Mouse (Mus musculus) midbrain, embryonic 16.5 days (tissue): Measurements from ENCODE around the gene Olfr90. TPM values are rescaled to one million over a fixed set of nuclear protein-coding genes. Genes with fewer than 3 reads are reported as not detected.

ENCODE experiments used
- ATAC-seq: fragments of 200-750 bp; cut with Nextera tagmentation; 2 replicates; pipeline ENCODE4 v1.8.0; 2017; ENCODE audit warnings: moderate TSS enrichment
- H3K27ac ChIP-seq: fragments of 300-500 bp; sonication (generic); 2 replicates; pipeline ENCODE4 v1.5.1; 2014; ENCODE audit warnings: mild to moderate bottlenecking, low read length, mixed read lengths
- H3K27me3 ChIP-seq: fragments of 300-500 bp; sonication (generic); 2 replicates; pipeline ENCODE4 v1.6.1; 2014; ENCODE audit warnings: low read depth, low read length, mixed read lengths; ENCODE audit not compliant: control insufficient read depth, insufficient read depth
- H3K36me3 ChIP-seq: fragments of 300-500 bp; sonication (generic); 2 replicates; pipeline ENCODE4 v1.6.1; 2014; ENCODE audit warnings: mild to moderate bottlenecking, low read length, moderate library complexity, mixed read lengths; ENCODE audit not compliant: control insufficient read depth, insufficient read depth
- H3K4me1 ChIP-seq: fragments of 300-500 bp; sonication (generic); 2 replicates; pipeline ENCODE4 v1.6.1; 2014; ENCODE audit warnings: mild to moderate bottlenecking, low read length, mixed read lengths; ENCODE audit not compliant: control insufficient read depth, insufficient read depth
- H3K4me2 ChIP-seq: fragments of 300-500 bp; sonication (generic); 2 replicates; pipeline ENCODE4 v1.6.1; 2014; ENCODE audit warnings: mild to moderate bottlenecking, low read length, mixed read lengths
- H3K4me3 ChIP-seq: fragments of 300-500 bp; sonication (generic); 2 replicates; pipeline ENCODE4 v1.5.1; 2014; ENCODE audit warnings: low read depth, mild to moderate bottlenecking, low read length, moderate library complexity, mixed read lengths
- H3K9ac ChIP-seq: fragments of 300-500 bp; sonication (generic); 2 replicates; pipeline ENCODE4 v1.6.1; 2014; ENCODE audit warnings: low read depth, low read length, mixed read lengths
- H3K9me3 ChIP-seq: fragments of 300-500 bp; sonication (generic); replicated peaks from 2 replicates; pipeline ENCODE4 v1.6.1; 2014; ENCODE audit warnings: mild to moderate bottlenecking, low read length, mixed read lengths; ENCODE audit not compliant: control insufficient read depth, poor library complexity, severe bottlenecking
- WGBS: fragments of 180-500 bp; shearing (Covaris S2); extraction: QIAGEN DNeasy Blood & Tissue Kit; methylation state at CpG from one replicate; pipeline ENCODE4 v1.1.7; 2014; 5-methylcytosine and 5-hydroxymethylcytosine counted together
- polyA plus RNA-seq: library from polyadenylated mRNA; unstranded; fragments of >200 nt; fragmentation: Nextera tagmentation; extraction: Ambion mirVana; gene quantifications from 2 replicates; pipeline ENCODE4 v1.2.1, GENCODE M21; 2015

The Olfr90 gene
- polyA plus RNA-seq, 1 experiment from 2014 or later, result not detected

DNA sequence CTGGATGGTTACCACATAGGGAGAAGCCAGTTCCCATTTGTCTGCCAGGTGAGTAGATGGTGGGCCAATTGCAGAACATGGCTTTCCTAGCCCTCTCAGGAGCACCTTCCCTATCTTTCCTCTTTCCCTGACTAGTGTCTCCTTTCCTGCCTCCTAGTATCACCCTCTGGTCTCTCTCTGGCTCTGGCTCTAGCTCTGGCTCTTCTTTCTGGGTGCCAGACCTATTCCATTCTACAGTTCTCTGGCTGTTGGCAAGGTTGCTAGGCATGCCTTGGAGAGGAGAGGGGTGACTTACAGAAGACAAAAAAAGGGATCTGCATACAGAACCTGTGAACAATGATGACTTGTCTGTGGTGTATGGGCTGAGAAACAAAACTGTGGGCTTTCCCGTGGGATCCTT lies 20.4 kb downstream of the Olfr90 start:
- Histone ChIP-seq H3K4me3 (no peak overlapping the region), H3K27me3 (no peaks in the 10 kb centered on the region), H3K4me1 (no peaks in the 10 kb centered on the region), H3K9me3 (no peaks in the 10 kb centered on the region), H3K27ac (no peak overlapping the region), H3K4me2 (no peak overlapping the region), H3K9ac (no peak overlapping the region), H3K36me3 (peaks cover 57% of the 10 kb centered on the region)
- 82% methylated on average over 1 of the region's 1 CpGs for WGBS
- no peak for ATAC-seq

DNA sequence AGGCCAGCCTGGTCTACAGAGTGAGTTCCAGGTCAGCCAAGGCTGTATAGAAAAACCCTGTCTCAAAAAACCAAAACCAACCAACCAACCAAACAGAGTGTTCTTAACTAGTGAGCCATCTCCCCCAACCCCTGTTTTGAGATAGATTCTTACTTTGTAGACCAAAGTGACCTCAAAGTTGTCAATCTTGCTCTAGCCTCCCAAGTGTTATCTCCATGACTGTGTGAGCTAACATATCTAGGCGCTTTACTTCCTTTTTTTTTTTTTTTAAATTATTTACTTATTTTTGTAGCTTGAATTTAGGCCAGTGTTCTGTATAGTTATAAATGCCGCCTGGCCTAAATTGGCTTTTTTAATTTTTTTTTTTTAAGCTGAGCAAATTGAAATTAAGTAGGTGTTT lies 22.3 kb downstream of the Olfr90 start:
- H3K36me3 ChIP-seq, result peaks cover 60% of the 10 kb centered on the region
- no peaks in the 10 kb centered on the region for H3K27me3 ChIP-seq

DNA sequence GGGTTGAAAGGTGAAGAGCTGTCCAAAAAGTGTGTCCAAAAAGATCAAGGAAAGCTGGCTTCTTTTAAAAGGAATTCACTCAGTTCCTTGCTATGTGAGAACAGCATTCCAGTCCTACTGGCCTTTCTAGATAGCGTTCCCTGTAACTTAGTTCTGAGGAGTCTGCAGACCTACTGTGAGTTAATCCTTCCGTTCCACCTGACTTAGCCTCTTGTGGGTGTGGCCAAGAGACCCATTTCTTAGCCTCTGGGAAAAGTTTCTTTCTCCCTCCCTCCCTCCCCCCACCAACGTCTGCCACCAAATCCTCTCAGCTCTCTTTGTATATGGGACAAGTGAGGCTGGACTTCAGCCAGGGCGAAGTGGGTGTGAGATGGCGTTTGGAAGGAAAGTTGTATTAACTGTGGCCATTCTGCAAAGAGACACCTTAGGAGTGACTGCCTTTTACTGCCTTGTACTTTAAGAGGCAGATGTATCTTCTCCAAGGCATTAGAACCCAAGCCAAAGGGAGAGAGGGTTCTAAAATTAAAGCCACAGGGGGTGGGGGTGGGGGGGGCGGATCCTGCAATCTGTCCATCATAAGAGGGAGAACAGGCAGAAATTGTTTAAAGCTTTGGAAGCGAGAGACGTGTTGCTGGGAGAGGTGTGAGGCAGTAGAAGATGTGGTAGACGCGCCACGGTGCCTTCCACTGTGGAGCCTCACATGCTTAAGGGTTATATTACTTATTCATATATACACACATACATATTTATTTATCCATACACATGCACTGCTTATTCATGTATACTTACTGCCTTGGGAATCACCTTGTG lies 24.4 kb downstream of the Olfr90 start:
- H3K4me2 ChIP-seq, result no peak overlapping the region
- no peak overlapping the region for H3K27ac ChIP-seq
- H3K36me3 ChIP-seq, result peaks cover 62% of the 10 kb centered on the region
- ATAC-seq, result 0 out of 2 replicates have a peak, but pooled peaks have one; percentile 37
- no peaks in the 10 kb centered on the region for H3K9me3 ChIP-seq
- no peaks in the 10 kb centered on the region for H3K4me1 ChIP-seq
- 47% methylated on average over 11 of the region's 11 CpGs for WGBS
- no peak overlapping the region for H3K4me3 ChIP-seq
- H3K27me3 ChIP-seq, result no peaks in the 10 kb centered on the region
- no peak overlapping the region for H3K9ac ChIP-seq

More for the DNA sequence above, 22.3 kb downstream of the Olfr90 start:
- no peak overlapping the region for H3K27ac ChIP-seq
- ATAC-seq, result no peak
- WGBS, result 96% methylated on average over 2 of the region's 2 CpGs
- no peak overlapping the region for H3K9ac ChIP-seq
- H3K4me2 ChIP-seq, result no peak overlapping the region
- no peaks in the 10 kb centered on the region for H3K9me3 ChIP-seq
- no peak overlapping the region for H3K4me3 ChIP-seq
- H3K4me1 ChIP-seq, result no peaks in the 10 kb centered on the region

DNA sequence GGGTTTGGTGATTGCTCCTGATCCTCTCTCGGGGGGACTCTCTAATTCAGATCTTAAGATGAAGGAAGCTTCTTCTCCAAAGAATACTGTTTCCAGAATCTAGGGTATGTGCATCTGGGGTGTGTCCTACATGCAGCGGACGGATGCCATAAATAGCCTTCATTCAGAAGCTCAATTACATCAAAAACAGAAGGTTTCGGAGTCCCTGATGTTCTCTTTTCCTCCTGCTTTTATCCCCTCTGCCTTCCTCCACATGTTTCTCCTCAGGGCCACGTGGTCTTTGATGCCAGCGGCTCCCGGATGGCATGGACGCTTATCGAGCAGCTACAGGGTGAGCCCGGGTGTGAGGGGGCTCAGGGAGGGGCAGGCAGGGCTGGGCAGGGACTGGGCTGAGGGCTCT lies 25.2 kb downstream of the Olfr90 start:
- H3K27ac ChIP-seq, result no peak overlapping the region
- 53% methylated on average over 10 of the region's 10 CpGs for WGBS
- H3K4me1 ChIP-seq, result no peaks in the 10 kb centered on the region
- H3K27me3 ChIP-seq, result no peaks in the 10 kb centered on the region
- no peak overlapping the region for H3K9ac ChIP-seq
- H3K36me3 ChIP-seq, result peaks cover 62% of the 10 kb centered on the region
- no peaks in the 10 kb centered on the region for H3K9me3 ChIP-seq
- ATAC-seq, result no peak
- H3K4me3 ChIP-seq, result no peak overlapping the region
- H3K4me2 ChIP-seq, result no peak overlapping the region

DNA sequence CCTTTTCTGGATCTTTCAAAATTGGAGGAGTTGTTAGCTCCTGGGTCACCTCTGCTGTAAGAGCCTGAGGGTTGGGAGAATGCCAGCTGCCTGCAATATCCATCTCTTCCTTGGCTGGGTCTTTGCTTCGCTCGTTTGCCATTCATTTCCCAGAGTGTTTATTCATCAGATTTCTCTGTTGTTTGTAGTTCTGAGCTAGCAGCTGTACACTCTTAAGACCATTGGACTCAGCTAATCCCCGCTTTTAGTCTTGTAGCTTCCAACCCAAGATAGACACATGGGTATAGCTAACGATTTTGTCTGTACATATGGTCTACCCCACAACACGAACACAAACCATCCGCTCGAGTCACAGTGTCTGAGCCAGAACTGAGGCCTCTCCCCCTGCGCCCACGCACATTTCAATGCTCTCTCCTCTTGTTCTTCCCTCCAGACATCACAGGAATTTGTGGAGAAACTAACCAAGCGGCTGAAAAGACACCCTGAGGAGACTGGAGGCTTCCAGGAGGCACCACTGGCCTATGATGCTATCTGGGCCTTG lies 26.1 kb downstream of the Olfr90 start:
- Histone ChIP-seq H3K4me3 (no peak overlapping the region), H3K36me3 (peaks cover 53% of the 10 kb centered on the region), H3K9ac (no peak overlapping the region), H3K9me3 (no peaks in the 10 kb centered on the region), H3K4me2 (no peak overlapping the region), H3K27me3 (no peaks in the 10 kb centered on the region), H3K4me1 (no peaks in the 10 kb centered on the region), H3K27ac (no peak overlapping the region)
- WGBS, result 68% methylated on average over 10 of the region's 10 CpGs
- no peak for ATAC-seq

DNA sequence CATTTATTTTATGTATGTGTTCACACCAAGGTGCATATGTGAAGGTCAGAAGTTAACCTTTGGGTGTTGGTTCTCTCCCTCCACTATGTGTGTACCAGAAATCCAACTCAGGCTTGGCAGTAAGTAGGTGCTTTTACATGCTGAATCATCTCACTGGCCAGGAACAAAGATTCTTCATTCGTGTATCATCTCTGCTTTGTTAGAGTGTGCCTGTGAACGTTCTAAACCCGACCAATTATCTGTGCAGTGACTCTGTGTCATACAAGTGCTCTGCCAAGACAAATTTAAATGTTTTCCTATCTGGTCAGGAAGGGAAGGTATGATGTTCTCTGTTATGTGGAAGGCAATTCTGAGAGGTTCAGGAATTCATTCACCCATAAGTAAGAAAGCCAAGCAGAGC lies 26.9 kb downstream of the Olfr90 start:
- no peak overlapping the region for H3K27ac ChIP-seq
- 52% methylated on average over 3 of the region's 3 CpGs for WGBS
- H3K4me2 ChIP-seq, result no peak overlapping the region
- peaks cover 52% of the 10 kb centered on the region for H3K36me3 ChIP-seq
- H3K9ac ChIP-seq, result no peak overlapping the region
- no peaks in the 10 kb centered on the region for H3K9me3 ChIP-seq
- peaks cover 4% of the 10 kb centered on the region for H3K4me1 ChIP-seq
- no peak for ATAC-seq
- no peak overlapping the region for H3K4me3 ChIP-seq
- no peaks in the 10 kb centered on the region for H3K27me3 ChIP-seq

DNA sequence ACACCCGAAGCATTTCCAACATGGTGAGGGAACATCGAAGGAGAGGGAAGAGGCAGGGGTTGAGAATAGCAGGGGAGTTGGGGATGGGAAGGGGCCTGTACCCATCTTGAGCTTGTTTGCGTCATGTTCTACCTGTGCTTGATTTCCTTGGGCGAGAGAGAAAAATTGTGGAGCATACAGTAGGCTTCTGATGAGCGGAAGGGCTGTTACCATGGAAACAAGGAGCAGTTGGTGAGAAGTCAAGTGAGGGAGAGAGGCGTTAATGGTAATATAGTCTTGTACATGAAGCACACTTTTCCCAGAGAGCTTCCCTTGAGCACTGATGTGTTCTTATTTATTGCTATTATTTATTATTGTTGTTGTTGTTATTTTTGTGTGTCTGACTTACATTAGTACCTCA lies 31.3 kb downstream of the Olfr90 start:
- Histone ChIP-seq H3K27me3 (no peaks in the 10 kb centered on the region), H3K4me1 (peaks cover 19% of the 10 kb centered on the region), H3K9me3 (no peaks in the 10 kb centered on the region), H3K9ac (no peak overlapping the region), H3K36me3 (peaks cover 36% of the 10 kb centered on the region), H3K4me3 (no peak overlapping the region), H3K4me2 (no peak overlapping the region), H3K27ac (no peak overlapping the region)
- 0 out of 2 replicates have a peak, but pooled peaks have one; percentile 26 for ATAC-seq
- 63% methylated on average over 6 of the region's 6 CpGs for WGBS

DNA sequence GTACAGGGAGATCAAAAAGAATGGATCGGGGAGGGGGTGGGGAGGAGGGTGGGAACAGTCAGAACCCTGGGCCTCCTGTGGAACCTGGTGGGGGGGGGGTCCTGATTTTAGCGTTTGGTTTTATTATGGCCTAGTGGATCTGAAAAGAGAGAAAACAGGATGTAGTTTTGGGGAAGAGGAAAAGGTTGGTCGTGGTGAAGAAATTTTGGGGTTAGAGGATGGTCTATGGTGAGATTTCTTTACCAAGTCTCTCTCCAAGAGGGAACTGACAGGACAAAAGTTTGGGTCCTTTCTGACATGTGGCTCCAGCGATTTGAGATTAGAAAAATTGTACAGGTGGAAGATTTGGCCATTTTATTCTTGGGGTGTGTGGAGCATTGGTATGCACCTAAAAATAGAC lies 36.6 kb downstream of the Olfr90 start:
- peak overlapping the region; percentile 68 for H3K4me2 ChIP-seq
- WGBS, result 41% methylated on average over 4 of the region's 4 CpGs
- no peak overlapping the region for H3K27ac ChIP-seq
- H3K9me3 ChIP-seq, result no peaks in the 10 kb centered on the region
- peaks cover 15% of the 10 kb centered on the region for H3K36me3 ChIP-seq
- H3K4me3 ChIP-seq, result peak overlapping the region; percentile 90
- H3K27me3 ChIP-seq, result no peaks in the 10 kb centered on the region
- H3K9ac ChIP-seq, result peak overlapping the region; percentile 98
- H3K4me1 ChIP-seq, result peaks cover 47% of the 10 kb centered on the region
- ATAC-seq, result no peak

DNA sequence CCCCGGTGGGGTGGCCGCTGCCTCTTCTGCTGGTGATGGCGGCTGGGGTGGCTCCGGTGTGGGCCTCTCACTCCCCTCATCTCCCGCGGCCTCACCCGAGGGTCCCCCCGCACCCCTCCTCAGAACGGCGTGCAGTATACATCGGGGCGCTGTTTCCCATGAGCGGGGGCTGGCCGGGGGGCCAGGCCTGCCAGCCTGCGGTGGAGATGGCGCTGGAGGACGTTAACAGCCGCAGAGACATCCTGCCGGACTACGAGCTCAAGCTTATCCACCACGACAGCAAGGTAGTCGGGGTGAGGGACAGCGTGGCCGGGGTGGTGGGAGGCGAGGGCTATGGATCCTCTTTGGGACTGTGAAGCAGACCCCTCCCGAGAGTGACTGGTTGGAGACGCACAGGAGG lies 37.4 kb downstream of the Olfr90 start:
- peak overlapping the region; percentile 90 for H3K4me3 ChIP-seq
- no peaks in the 10 kb centered on the region for H3K27me3 ChIP-seq
- 2% methylated on average over 27 of the region's 27 CpGs for WGBS
- peak overlapping the region; percentile 98 for H3K9ac ChIP-seq
- no peaks in the 10 kb centered on the region for H3K9me3 ChIP-seq
- peak overlapping the region; percentile 68 for H3K4me2 ChIP-seq
- H3K36me3 ChIP-seq, result peaks cover 11% of the 10 kb centered on the region
- H3K4me1 ChIP-seq, result peaks cover 45% of the 10 kb centered on the region
- ATAC-seq, result peak; percentile 16
- peak overlapping the region; percentile 90 for H3K27ac ChIP-seq
